Mouse (Mus musculus): ENCODE data around the gene Tex13b. TPM values are rescaled to one million over a fixed set of nuclear protein-coding genes. Genes with fewer than 3 reads are reported as not detected.

Gene Tex13b
- polyA plus RNA-seq, 1 experiment from 2014 or later: not detected

Other genes with a start within 250 kb of the Tex13b start
- 84.3 and 96.1 TPM in 2 replicates for gene Tsc22d3, start 212.8 kb downstream of the Tex13b start, polyA plus RNA-seq (2015; fragmentation: Nextera tagmentation; extraction: Ambion mirVana)
- 1.2 and 2.2 TPM in 2 replicates for gene Mid2, start 148.8 kb downstream of the Tex13b start, polyA plus RNA-seq (2015; fragmentation: Nextera tagmentation; extraction: Ambion mirVana)
- gene Vsig1, start 94.2 kb upstream of the Tex13b start, polyA plus RNA-seq (2015; fragmentation: Nextera tagmentation; extraction: Ambion mirVana): not detected in 2 replicates
- gene Psmd10, start 143.3 kb upstream of the Tex13b start, polyA plus RNA-seq (2015; fragmentation: Nextera tagmentation; extraction: Ambion mirVana): 47.6 and 49.1 TPM in 2 replicates
- gene Atg4a, start 143.5 kb upstream of the Tex13b start, polyA plus RNA-seq (2015; fragmentation: Nextera tagmentation; extraction: Ambion mirVana): 12.2 and 12.3 TPM in 2 replicates